Mouse (Mus musculus) B cell, adult 62 days (primary cell): ENCODE measurements around the gene Ddx39. TPM values are rescaled to one million over a fixed set of nuclear protein-coding genes. Genes with fewer than 3 reads are reported as not detected.

Experiments used
- total RNA-seq: library from RNA; stranded (reverse); gene quantifications from 4 replicates; pipeline ENCODE4 v1.2.4, GENCODE M21; 2023

Gene Ddx39
- total RNA-seq: 94.8 to 105 TPM (median 99.6 TPM) in 4 replicates

GRCm38 (mm10) chr8:83715031-83715690 lies at the start of gene Ddx39:
Gene Ddx39, plus strand, starts transcription at chr8:83715177.

GRCm38 (mm10) chr8:83665969-83666865 lies 48.8 kb upstream of the Ddx39 start, which contains the start of gene Ptger1:
Gene Ptger1, plus strand, starts transcription at chr8:83666678.

GRCm38 (mm10) chr8:83698661-83699453 lies 16.1 kb upstream of the Ddx39 start, which contains the start of gene Pkn1:
Gene Pkn1, minus strand, starts transcription at chr8:83699179.

GRCm38 (mm10) chr8:83740976-83741741 lies 26.2 kb downstream of the Ddx39 start, which contains the start of gene Adgre5:
Gene Adgre5, minus strand, starts transcription at chr8:83741326.

Other genes starting within 250 kb of the Ddx39 start
- gene Olfr370, start 179.4 kb upstream of the Ddx39 start, total RNA-seq: not detected in 4 replicates
- gene Ndufb7, start 148.5 kb upstream of the Ddx39 start, total RNA-seq: 71.7 to 80.9 TPM (median 76.8 TPM) in 4 replicates
- gene Tecr, start 107.2 kb upstream of the Ddx39 start, total RNA-seq: 203 to 240 TPM (median 215 TPM) in 4 replicates
- 123 to 207 TPM (median 147 TPM) in 4 replicates for gene Dnajb1, start 107.0 kb upstream of the Ddx39 start, total RNA-seq
- 23.5 to 28.6 TPM (median 24.3 TPM) in 4 replicates for gene Gipc1, start 62.5 kb upstream of the Ddx39 start, total RNA-seq
- gene Ptger1, start 48.5 kb upstream of the Ddx39 start, total RNA-seq: 0.48 to 1.6 TPM (median 1.0 TPM) in 4 replicates
- gene Pkn1, start 16.0 kb upstream of the Ddx39 start, total RNA-seq: 329 to 366 TPM (median 340 TPM) in 4 replicates
- 1,082 to 1,170 TPM (median 1,147 TPM) in 4 replicates for gene Adgre5, start 26.1 kb downstream of the Ddx39 start, total RNA-seq
- 6.7 to 10.1 TPM (median 8.4 TPM) in 4 replicates for gene Adgrl1, start 184.9 kb downstream of the Ddx39 start, total RNA-seq
- 1.3 to 1.7 TPM (median 1.6 TPM) in 4 replicates for gene Gm10644, start 240.0 kb downstream of the Ddx39 start, total RNA-seq
- gene Asf1b, start 240.3 kb downstream of the Ddx39 start, total RNA-seq: 8.2 to 11.7 TPM (median 9.8 TPM) in 4 replicates